24 mouse cellular contexts compared by ENCODE assay signal in genomic region chr1:82590266-82590665, GRCm38 (mm10). TPM values are rescaled to one million over a fixed set of nuclear protein-coding genes. Genes with fewer than 3 reads are reported as not detected.
A peak's percentile ranks its signal among the peaks of the same experiment; 100 is the strongest.
DNase-seq lines count a peak whose midpoint lies in the region; ATAC-seq and TF ChIP-seq lines count a peak whose summit lies in the region.
"Had no signal": no experiment of that assay in that cellular context is flagged by ENCODE, and none has a peak within 500 bp of the region (broad histone marks: within the 10 kb centered on the region; RNA-seq: fewer than 3 reads in every experiment).

No protein-coding gene starts in this region.

- peak; percentile 15 for DNase-seq in gastrocnemius, adult 2 months
- no peak for DNase-seq in gastrocnemius, postnatal 14 days
- DNase-seq in kidney, adult 2 months, result peak; percentile 91
- DNase-seq in kidney, adult 9 months, result peak; percentile 92
- peak; percentile 74 to 93 for DNase-seq in kidney, postnatal 25 days
- no peak for DNase-seq in heart, adult 9 months (ENCODE audit: low spot score in 2 of 2)
- no peak for DNase-seq in layer of hippocampus, adult 11-12 months (ENCODE audit: low spot score)
- DNase-seq: adrenal gland, postnatal 25 days; B cell, adult 2 months; cerebellum, adult 18-20 months; cerebellum, adult 9-11 months; cerebellum, postnatal 36 days; gastrocnemius, postnatal 25 days had no signal

- peak; percentile 66 for TF ChIP-seq POLR2A in kidney, adult 2 months (IDR thresholded peaks at IDR 0.05; ENCODE audit: low read depth, low read length)

- no peaks in the 10 kb centered on the region for H3K27me3 ChIP-seq in kidney, adult 2 months (replicated peaks; ENCODE audit: control insufficient read depth, insufficient read depth, low read length)
- H3K27me3 ChIP-seq in kidney, embryonic 14.5 days (ENCODE audit: control insufficient read depth, insufficient read depth, low read length), result peaks cover 4% of the 10 kb centered on the region

- H3K4me3 ChIP-seq in gastrocnemius, adult 2 months, result no peak overlapping the region
- H3K4me3 ChIP-seq in kidney, adult 2 months (ENCODE audit: insufficient read depth, low read depth, low read length), result no peak overlapping the region; the same call in 1 of the 2 replicates
- H3K4me3 ChIP-seq in kidney, embryonic 14.5 days (ENCODE audit: low read length), result no peak overlapping the region
- H3K4me3 ChIP-seq: embryonic facial prominence, embryonic 13.5 days; forebrain, embryonic 12.5 days; heart, embryonic 10.5 days; heart, embryonic 15.5 days; hindbrain, embryonic 10.5 days had no signal

- H3K36me3 ChIP-seq in kidney, adult 2 months (ENCODE audit: control insufficient read depth, insufficient read depth, low read length), result peaks cover 4% of the 10 kb centered on the region; the same call in 1 of the 2 replicates
- no peaks in the 10 kb centered on the region for H3K36me3 ChIP-seq in kidney, embryonic 14.5 days (ENCODE audit: control insufficient read depth, insufficient read depth, low read length)
- H3K36me3 ChIP-seq: embryonic facial prominence, embryonic 13.5 days; forebrain, embryonic 12.5 days; G1E; heart, embryonic 10.5 days; heart, embryonic 15.5 days; hindbrain, embryonic 10.5 days had no signal

- no peak overlapping the region; the same call in 1 of the 2 replicates for H3K9ac ChIP-seq in kidney, embryonic 14.5 days (ENCODE audit: low read depth, low read length)
- H3K9ac ChIP-seq: embryonic facial prominence, embryonic 13.5 days; forebrain, embryonic 12.5 days; heart, embryonic 15.5 days; hindbrain, embryonic 14.5 days had no signal

- H3K4me1 ChIP-seq in kidney, adult 2 months (ENCODE audit: control insufficient read depth, insufficient read depth, low read length), result peaks cover 15% of the 10 kb centered on the region; the same call in 1 of the 2 replicates
- no peaks in the 10 kb centered on the region for H3K4me1 ChIP-seq in kidney, embryonic 14.5 days (ENCODE audit: control insufficient read depth, insufficient read depth, low read length)

- H3K27ac ChIP-seq in gastrocnemius, adult 2 months, result no peak overlapping the region
- peak overlapping the region; percentile 97 for H3K27ac ChIP-seq in kidney, adult 2 months (ENCODE audit: insufficient read depth, low read depth, low read length)
- no peak overlapping the region for H3K27ac ChIP-seq in kidney, embryonic 14.5 days (ENCODE audit: low read depth, low read length)
- H3K27ac ChIP-seq: embryonic facial prominence, embryonic 13.5 days; forebrain, embryonic 12.5 days; heart, embryonic 10.5 days; heart, embryonic 15.5 days; hindbrain, embryonic 10.5 days; hindbrain, embryonic 14.5 days had no signal

- ATAC-seq in kidney, embryonic 14.5 days (ENCODE audit: low FRiP score, low TSS enrichment), result no peak
- ATAC-seq: CD4-positive, CD25-positive, alpha-beta regulatory T cell, adult 4 months; forebrain, embryonic 16.5 days had no signal

- H3K9me3 ChIP-seq in kidney, embryonic 14.5 days (ENCODE audit: control insufficient read depth, low read length), result no peaks in the 10 kb centered on the region
- H3K9me3 ChIP-seq: embryonic facial prominence, embryonic 13.5 days; forebrain, embryonic 12.5 days; G1E; heart, embryonic 10.5 days; heart, embryonic 15.5 days; hindbrain, embryonic 10.5 days had no signal

- TF ChIP-seq CTCF in gastrocnemius, adult 2 months (IDR thresholded peaks at IDR 0.05), result no peak
- TF ChIP-seq CTCF in kidney, adult 2 months (conservative IDR thresholded peaks at IDR 0.05; ENCODE audit: insufficient read depth, insufficient read length, low read depth, low read length), result no peak

- intact Hi-C loops in gastrocnemius, adult 2 months (cut with DNase I), result no loop called here
- intact Hi-C loops in gastrocnemius, postnatal 14 days (cut with DNase I; ENCODE audit: low total_unique reads), result no loop called here

- WGBS in kidney, adult 2 months, result 15% methylated on average over 4 of the region's 4 CpGs
- 60% methylated on average over 4 of the region's 4 CpGs for WGBS in kidney, embryonic 14.5 days

- H3K4me2 ChIP-seq in kidney, embryonic 14.5 days (replicated peaks; ENCODE audit: low read depth, low read length), result no peak overlapping the region
- H3K4me2 ChIP-seq: embryonic facial prominence, embryonic 13.5 days; forebrain, embryonic 12.5 days; heart, embryonic 15.5 days; hindbrain, embryonic 14.5 days had no signal

RNA-seq across cellular contexts. Expression of gene Col4a3, which starts 3.5 kb away (rescaled TPM):
- total RNA-seq in gastrocnemius, adult 2 months (2021), result 1 to 10 TPM in 1 of 2 experiments, under 1 TPM in 1; 0.67 to 1.2 TPM
- total RNA-seq in gastrocnemius, postnatal 14 days (2021), result 1 to 10 TPM; 1.4 to 1.9 TPM
- 57.7 and 78.6 TPM in 2 replicates for polyA plus RNA-seq in kidney, adult 2 months (2012; rRNA removed)
- 0.67 and 1.2 TPM in 2 replicates for polyA plus RNA-seq in kidney, embryonic 14.5 days (2014; fragmentation: Nextera tagmentation; extraction: Ambion mirVana)
- total RNA-seq: granulocyte monocyte progenitor cell, adult 5-6 weeks had no signal
- polyA plus RNA-seq: CD4-positive, CD25-positive, alpha-beta regulatory T cell, adult 4 months had no signal

RNA-seq across cellular contexts. Expression of gene Col4a4, which starts 3.6 kb away (rescaled TPM):
- 1 to 10 TPM; 1.1 to 1.6 TPM for total RNA-seq in gastrocnemius, adult 2 months (2021)
- total RNA-seq in gastrocnemius, postnatal 14 days (2021), result 1 to 10 TPM; 2.1 to 2.6 TPM
- polyA plus RNA-seq in kidney, adult 2 months (2012; rRNA removed), result 29.4 and 32.7 TPM in 2 replicates
- polyA plus RNA-seq in kidney, embryonic 14.5 days (2014; fragmentation: Nextera tagmentation; extraction: Ambion mirVana), result 0.56 and 1.0 TPM in 2 replicates
- total RNA-seq: granulocyte monocyte progenitor cell, adult 5-6 weeks had no signal
- polyA plus RNA-seq: G1E had no signal

Comparison
In these comparisons a context has a peak if more than half of its experiments do, and no peak if none do; other contexts are left out.
1. DNase-seq: peak in gastrocnemius, adult 2 months (single experiment), kidney, adult 2 months (single experiment), kidney, adult 9 months (single experiment) and kidney, postnatal 25 days (2 of 2); none in gastrocnemius, postnatal 14 days (single experiment), heart, adult 9 months (0 of 2) and layer of hippocampus, adult 11-12 months (single experiment).